Mouse (Mus musculus) liver, postnatal 0 days (tissue): Measurements from ENCODE around the gene Il31.

Experiments used
- CTCF ChIP-seq: sonication (generic); IDR thresholded peaks from 2 replicates; pipeline ENCODE4 v1.5.1; 2016; ENCODE audit warnings: antibody characterized with exemption, low read depth
- EP300 ChIP-seq: IDR thresholded peaks from 2 replicates; pipeline ENCODE4 v1.6.1; 2016; ENCODE audit warnings: antibody characterized with exemption, low read depth, mild to moderate bottlenecking

DNA sequence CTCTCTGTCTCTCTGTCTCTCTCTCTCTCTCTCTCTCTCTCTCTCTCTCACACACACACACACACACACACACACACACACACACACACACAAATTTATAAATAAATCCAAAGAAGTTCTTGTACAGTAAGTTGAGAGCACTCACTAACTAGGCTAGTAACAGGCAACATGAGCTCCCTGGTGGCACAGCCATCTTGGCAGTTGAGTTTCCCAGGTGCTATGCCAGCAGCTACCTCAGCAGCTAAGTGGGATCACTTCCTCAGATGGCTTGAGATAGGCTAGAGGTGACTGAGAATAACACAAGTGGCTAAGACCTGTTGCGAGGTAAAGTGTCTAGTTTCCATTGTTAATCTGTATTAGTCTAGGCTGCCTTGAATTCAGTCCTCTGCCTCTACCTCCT lies 50.0 kb downstream of the Il31 start:
- TF ChIP-seq CTCF (no peak), EP300 (no peak)
